Mouse (Mus musculus) brain, embryonic 14.5 days (tissue): ENCODE results near the gene Rnf2. TPM values are rescaled to one million over a fixed set of nuclear protein-coding genes. Genes with fewer than 3 reads are reported as not detected.

Source experiments
- DNase-seq: peaks from one replicate; pipeline ENCODE4 v3.0.0-alpha.2; 2011; ENCODE audit warnings: low read depth
- CTCF ChIP-seq: fragments of 200-500 bp; IDR thresholded peaks from 2 replicates; pipeline ENCODE4 v1.5.1; 2012; ENCODE audit warnings: inconsistent platforms, mild to moderate bottlenecking, moderate library complexity, borderline replicate concordance; ENCODE audit not compliant: insufficient read depth, insufficient read length; ENCODE audit errors: extremely low read depth
- POLR2A ChIP-seq: fragments of 200-500 bp; IDR thresholded peaks from 2 replicates; pipeline ENCODE4 v1.6.1; 2012; ENCODE audit warnings: mild to moderate bottlenecking, inconsistent platforms, borderline replicate concordance; ENCODE audit not compliant: poor library complexity, insufficient read depth, insufficient read length, severe bottlenecking; ENCODE audit errors: extremely low read depth
- polyA plus RNA-seq: library from polyadenylated mRNA; depleted of rRNA; stranded (reverse); fragments of >200 nt; gene quantifications from 2 replicates; pipeline ENCODE4 v1.2.3, GENCODE M21; 2012

The Rnf2 gene
- polyA plus RNA-seq, 1 experiment, result 116 TPM

DNA sequence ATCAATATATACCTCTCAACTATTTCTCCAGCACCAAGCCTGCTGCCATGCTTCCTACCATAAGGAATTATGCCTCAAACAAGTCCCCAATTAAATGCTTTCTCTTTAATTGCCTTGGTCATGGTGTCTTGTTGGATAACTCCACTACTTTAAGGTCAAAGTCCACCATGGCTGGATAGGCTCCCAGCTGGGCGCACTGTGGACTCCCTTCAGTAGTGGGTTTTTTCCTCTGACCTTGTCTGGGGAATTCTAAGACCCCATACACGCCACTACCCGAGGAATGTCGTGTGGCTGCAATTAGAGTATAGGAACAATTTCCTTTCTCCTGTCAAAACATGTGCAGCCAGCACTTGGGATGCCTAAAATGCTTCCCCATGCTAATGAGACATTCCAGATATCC is 35.8 kb downstream of the Rnf2 start:
- DNase-seq, result no peak
- no peak for TF ChIP-seq POLR2A
- no peak for TF ChIP-seq CTCF

DNA sequence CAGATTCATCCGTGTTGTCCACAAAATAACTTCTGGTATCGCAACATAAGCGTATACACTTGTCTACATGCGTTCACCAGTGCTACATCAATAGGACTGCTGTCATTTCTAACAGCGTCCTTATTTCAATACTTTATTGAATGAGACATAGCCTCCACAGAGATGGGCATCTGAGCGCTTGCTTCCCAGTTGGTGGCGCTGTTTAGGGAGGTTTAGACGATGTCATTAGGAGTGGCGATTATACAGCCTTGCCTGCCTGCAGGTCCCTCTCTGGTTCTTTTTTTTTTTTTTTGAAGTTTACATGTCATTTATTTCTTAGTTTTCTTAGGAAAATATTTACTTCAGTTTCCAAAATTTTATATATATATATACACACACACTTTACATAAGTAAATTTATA is 39.5 kb downstream of the Rnf2 start:
- TF ChIP-seq CTCF (peak; percentile 37; the same call in 1 of the 2 replicates), POLR2A (no peak)
- DNase-seq, result peak; percentile 27

DNA sequence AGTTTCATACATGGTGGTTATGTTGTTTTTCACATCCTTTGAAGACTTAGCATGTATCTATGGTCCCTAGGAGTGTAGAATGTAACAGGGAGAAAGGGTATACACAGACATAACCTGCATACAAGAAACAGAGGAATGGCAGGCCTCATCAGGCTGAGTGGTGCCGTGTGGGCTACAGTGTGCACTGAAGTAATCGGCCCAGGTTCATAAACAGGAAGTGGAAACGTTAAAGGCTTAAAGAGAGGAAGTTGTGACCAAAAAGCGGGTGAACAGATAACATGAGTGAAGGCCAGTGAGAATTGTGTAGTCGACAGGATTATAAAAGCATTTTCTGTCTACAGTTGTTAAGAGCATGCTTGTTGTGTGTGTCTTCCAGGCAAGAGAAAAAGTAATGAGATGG is 43.7 kb downstream of the Rnf2 start:
- no peak for TF ChIP-seq POLR2A
- TF ChIP-seq CTCF, result no peak
- DNase-seq, result no peak

DNA sequence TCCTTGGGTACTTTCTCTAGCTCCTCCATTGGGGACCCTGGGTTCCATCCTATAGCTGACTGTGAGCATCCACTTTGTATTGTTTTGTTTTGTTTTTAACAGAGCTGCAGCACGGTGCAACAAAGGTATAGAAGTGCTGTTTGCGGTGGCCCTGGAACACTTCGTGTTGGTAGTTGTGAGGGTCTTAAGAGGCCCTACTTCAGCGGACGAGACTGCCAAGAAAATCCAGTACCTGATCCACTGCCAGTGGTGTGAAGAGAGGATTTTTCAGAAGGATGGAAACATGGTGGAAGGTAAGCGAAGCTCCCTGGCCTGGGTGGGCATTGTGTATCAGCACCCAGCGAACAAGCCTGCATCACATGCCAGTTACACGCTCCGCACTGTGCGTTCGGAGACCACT is 48.8 kb downstream of the Rnf2 start:
- DNase-seq, result no peak
- TF ChIP-seq POLR2A, result no peak
- no peak for TF ChIP-seq CTCF

DNA sequence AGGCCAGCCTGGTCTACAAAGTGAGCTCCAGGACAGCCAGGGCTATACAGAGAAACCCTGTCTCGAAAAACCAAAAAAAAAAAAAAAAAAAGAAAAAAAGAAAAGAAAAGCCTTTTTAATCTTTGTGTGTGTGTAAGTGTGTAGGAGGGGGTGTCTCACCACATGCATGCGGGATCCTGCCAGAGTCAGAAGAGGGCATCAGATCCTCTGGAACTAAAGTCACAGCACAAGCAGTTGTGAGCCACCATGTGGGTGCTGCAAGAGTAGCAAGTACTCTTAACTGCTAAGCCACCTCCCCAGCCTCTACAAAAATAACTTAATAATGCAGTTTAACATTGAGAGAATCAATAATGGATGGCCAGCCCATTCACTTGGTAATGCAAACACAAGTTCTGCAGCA is 49.9 kb downstream of the Rnf2 start:
- TF ChIP-seq POLR2A (no peak), CTCF (peak; percentile 8; the same call in 1 of the 2 replicates)
- peak; percentile 24 for DNase-seq

DNA sequence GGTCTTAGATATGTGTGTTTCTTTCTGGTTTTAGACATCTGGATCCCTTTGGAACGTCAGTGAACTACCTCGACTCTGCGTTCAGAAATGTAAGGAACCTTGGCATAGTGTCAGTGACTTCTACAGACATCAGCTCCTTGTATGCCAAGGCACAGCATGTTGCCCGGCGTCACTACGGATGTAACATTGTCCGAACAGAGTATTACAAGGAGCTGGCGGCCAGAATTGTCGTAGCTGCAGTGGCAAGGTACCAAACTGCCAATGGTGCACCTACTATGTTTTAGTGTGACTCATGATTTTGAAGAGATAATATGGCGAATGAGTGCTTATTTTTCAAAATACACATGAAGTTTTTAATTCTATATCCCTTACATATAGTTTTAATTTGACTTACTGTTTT is 50.9 kb downstream of the Rnf2 start:
- TF ChIP-seq POLR2A (no peak), CTCF (no peak)

DNA sequence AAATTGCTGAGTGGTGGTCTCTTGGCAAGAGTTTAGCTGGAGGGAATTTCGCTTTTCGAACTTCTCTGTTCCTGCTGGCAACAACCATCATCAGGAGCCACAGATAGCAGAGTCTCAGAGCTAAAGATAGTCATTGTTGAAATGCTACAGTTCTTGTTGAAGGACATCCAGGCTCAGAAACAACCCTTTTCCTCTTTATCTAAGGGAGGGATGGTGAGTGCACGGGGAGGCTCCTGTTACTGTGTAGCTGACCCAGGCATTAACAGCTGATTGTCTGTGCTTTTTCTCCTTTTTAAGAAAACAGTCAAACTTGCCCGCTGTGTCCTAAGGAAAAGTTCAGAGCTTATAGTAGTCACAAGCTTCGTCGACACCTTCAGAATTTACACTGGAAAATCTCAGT is 65.3 kb downstream of the Rnf2 start:
- TF ChIP-seq POLR2A (no peak), CTCF (no peak)
- no peak for DNase-seq

More for the DNA sequence above, 50.9 kb downstream of the Rnf2 start:
- DNase-seq, result no peak

DNA sequence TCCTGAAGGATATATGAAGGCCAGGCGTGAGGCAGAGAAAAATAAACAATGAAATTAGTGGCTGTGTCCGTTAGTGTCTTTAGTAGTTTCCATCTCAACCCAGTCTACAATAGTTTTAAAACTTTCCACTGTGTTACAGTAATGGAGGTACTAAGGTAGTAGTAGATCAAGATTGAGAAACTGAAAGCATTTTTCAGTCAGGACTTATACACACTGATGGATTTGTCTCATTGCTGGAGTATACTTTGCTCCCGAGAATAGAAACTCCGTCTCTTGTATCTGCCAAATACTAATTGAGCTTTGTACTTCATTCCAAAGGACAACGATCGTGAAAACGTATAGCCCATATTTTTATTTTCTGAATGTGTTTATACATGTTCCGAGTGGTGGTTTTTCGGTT is 71.4 kb downstream of the Rnf2 start:
- no peak for DNase-seq
- TF ChIP-seq POLR2A (no peak), CTCF (no peak)

DNA sequence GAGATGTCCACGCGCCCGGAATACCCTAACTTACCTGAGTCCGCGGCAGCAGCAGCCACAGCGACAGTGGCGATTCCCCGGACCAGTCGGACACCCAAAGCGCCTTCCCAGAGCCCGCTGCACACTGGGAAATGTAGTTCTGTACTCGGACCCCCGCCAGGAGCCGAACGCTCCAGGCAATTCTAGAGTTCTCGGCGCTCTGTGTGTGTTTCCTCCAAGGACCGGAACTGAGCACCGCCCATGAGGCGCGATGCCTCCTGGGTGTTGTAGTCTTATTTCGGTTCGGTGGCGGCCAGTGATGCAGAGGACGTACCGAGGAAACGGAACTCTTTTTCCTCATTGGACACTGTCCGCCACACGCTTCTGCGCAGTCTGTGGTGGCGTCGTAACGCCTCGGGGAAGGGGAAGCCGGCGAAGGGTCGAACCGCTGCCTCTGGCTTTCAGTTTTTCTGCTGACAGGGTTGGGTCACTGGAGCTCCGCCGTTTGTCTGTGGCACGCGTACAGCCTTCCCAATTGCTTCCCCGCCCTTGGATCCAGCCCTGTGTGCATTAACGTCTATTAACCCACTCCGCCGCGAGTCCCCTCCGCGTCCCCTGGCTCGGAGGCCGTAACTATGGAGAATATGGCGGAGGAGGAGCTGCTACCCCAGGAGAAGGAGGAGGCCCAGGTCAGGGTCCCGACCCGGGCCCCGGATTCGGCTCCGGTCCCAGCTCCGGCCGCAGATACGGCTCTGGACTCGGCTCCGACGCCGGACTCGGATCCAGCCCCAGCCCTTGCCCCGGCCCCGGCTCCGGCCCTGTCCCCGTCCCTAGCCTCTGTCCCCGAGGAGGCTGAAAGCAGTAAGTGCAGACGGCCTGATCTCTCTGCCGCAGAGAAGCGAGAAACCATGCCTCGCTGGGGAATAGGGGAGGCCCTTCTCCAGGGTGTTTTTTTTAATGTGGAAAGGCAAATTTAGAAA is 72.2 kb downstream of the Rnf2 start, which contains the start of the genes Swt1 and Trmt1l:
TSS of gene Swt1 (minus strand) at position 193 of the 959 bp plus-strand sequence.
TSS of gene Trmt1l (plus strand) at position 280 of the 959 bp plus-strand sequence.
- TF ChIP-seq POLR2A (peak; percentile 84; the same call in 1 of the 2 replicates), CTCF (no peak)
- peak; percentile 100 for DNase-seq

DNA sequence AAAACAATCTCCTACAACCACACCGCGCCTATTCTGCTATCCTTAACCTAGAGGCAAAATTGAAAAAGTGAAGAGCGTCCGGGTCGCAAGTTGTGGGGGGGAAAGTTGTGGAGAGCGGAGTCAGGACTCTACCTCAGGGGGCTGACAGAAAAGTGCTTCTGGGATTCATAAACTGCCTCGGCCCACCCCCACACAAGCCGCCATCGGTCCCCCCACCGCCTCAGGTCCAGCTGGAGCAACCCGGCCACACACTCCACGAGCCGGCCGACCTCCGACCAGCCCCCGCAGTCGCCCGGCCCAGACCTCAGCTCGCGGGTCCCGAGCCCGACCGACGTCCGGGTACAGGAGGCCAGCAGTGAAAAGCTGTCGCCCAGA is 72.9 kb downstream of the Rnf2 start:
- DNase-seq, result no peak
- TF ChIP-seq CTCF (no peak), POLR2A (no peak)

DNA sequence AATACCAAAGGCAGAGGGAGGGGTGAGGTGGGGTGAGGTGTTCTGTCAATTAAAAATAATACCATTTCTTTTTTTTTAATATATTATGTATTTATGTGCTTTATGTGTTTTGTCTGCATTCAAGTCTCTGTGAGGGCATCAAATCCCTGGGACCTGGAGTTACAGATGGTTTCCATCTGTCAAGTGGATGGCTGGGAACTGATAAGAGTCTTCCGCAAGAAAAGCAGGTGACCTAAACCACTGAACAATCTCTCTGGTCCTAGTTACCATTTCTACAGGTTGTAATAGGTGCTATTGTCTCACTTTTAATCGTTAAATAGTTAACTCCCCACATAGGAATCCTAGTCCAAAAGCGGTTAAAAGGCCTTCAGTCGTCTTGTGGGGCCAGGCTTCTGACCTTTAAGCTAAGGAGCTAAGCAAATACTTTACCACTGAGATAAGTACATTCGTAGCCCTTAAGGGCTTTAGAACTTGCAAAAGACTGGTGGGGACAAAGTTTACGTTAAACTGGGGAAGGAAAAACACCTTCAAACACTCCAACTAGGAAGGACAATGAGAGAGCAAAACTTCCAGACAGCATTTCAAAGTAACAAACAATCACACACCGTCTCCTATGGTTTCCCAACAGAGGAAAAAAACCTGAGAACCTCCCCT is 73.7 kb downstream of the Rnf2 start:
- no peak for DNase-seq
- no peak for TF ChIP-seq CTCF
- no peak for TF ChIP-seq POLR2A
